Mouse (Mus musculus): ENCODE measurements around the gene Olfr1020.

The Olfr1020 gene

DNA sequence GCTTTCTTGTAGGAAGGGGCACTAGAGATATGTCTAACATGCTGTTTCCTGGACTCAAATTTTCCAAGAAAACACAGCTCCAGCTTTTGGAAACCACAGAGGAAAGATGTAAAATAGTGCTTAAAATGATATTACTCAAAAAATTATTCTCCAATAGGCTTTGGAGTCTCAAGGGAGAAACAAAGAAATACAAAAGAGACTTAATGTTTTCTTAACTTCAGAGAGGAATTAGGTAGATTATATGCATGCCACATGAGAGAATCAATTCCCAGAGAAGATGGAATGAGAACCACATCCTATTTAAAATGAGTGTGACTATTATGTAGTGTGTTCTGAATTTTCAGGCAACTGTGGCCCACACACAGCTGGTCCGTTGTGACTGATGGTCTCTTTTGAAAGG lies at the start of gene Olfr1020:
Gene Olfr1020, plus strand, starts transcription at position 301 of the 400 bp plus-strand sequence.
- DNase-seq = no peak

DNA sequence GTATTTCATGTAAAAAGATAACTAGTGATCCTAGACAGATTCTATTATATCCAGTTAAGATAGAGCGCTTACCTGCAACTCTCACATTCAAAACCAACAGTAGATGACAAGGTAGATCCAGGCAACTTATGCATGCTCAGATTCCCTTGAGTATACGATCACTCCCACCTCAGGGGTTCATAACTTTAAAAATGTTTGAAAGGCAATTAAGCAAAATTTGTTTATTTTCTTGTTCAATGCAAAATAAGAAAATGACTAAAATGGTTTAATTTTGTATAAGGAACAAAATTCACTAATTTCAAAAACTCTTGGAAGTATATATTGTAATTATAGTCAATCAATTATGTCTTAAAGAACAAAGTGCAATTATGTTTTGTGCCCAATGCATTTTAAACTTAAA lies 44.4 kb upstream of the Olfr1020 start, which contains the start of gene Olfr1016:
Gene Olfr1016, minus strand, starts transcription at position 101 of the 400 bp plus-strand sequence.
- no peak for DNase-seq

DNA sequence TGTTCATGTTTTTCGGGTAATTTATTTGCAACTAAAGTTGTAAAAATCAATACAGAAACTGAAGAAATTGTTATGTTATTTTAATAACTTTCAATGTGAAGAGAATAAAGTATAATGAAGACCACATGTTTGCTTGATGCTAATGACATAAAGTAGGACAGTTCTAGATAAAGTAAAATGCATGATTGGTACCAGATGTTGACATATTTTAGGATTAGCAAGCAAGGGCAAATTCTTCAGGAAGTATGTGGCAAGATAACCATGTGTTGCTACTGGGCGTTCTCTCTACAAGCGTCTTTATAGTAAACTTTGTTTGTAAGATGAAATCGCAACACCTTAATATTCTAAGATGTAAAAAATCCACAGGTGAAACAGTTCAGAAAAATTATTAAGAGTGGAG lies 42.3 kb upstream of the Olfr1020 start:
- no peak for DNase-seq

DNA sequence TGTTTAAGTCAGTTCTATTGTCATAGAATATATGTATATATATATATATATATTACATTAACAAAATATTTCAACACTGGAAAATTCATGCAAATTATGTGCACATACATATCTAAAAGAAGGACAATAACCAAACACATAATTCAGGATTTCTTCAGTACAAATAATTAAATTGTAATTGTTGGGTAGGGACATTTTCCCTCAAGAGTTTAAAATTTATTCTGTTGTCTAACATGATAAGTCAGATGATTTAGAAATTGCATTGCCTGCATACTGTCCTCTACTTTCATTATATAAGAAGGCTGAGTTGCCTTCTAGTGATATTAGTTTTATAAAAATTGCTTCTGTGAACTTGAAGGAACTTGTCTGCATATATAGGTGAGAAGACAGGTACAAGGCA lies 28.7 kb upstream of the Olfr1020 start, which contains the start of gene Olfr1018:
Gene Olfr1018, plus strand, starts transcription at position 301 of the 400 bp plus-strand sequence.
- no peak for DNase-seq

DNA sequence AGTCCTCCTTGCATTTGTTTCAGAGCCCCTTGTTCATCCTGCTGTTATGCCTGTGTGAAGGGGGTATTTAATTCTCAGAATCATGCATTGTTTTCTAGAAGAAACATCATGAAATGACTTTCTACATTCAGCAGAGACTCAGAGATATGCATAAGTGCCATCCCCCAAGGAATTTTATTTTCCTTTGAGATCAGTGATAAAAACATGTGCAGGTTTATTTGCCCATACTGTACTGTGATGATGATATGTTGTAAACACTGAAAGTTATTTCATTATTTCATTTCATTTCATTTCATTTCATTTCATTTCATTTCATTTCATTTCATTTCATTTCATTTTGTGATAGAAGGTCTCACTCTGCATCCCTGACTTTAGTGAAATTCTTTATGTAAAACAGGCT lies 1.4 kb upstream of the Olfr1020 start, which contains the start of gene Olfr1019:
Gene Olfr1019, minus strand, starts transcription at position 101 of the 400 bp plus-strand sequence.
- no peak for DNase-seq

DNA sequence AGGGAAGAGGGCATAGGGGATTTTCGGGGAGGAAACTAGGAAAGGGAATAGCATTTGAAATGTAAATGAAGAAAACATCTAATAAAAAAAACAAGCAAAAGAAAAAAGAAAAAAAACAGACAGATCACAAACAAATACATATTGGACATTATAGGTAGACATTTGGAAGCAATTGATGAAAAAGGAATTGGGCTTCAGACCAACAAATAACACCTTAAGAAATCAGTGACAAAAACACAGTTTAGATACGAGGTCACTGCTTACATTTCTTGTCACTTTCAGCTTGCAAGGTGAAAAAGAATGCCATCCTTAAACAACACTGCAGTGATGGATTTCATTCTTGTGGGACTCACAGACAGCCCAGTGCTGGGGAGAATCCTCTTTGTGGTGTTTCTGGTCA lies 21.5 kb downstream of the Olfr1020 start, which contains the start of gene Olfr1022:
Gene Olfr1022, plus strand, starts transcription at position 301 of the 400 bp plus-strand sequence.
- no peak for DNase-seq

DNA sequence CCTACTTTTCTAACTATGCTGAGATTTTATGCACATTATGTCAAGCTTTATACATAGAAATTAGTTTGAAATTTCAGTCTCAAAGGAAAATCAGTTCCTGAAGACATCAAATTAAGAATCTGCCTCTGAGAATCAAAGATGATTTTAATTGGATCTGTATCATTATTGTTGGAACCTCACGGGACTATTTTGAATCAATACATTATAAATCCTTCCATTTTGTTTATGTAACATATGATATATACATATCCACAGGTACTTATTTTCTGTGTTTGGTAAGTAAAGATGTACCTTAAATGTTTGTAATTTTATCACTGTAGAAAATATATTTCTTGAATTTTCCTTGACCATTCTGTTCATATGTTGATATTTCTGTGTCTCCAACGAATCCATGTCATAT lies 38.5 kb downstream of the Olfr1020 start, which contains the start of gene Olfr1023:
Gene Olfr1023, plus strand, starts transcription at position 301 of the 400 bp plus-strand sequence.
- DNase-seq = no peak
